Mouse (Mus musculus) small intestine, adult 2 months (tissue): ENCODE measurements around the gene Pex11b.

Experiments used
- CTCF ChIP-seq: fragments of 200-500 bp; IDR thresholded peaks from 2 replicates; pipeline ENCODE4 v1.5.1; 2012; ENCODE audit warnings: low read depth, mild to moderate bottlenecking, control low read depth, inconsistent platforms, low read length, moderate library complexity, mixed read lengths; ENCODE audit not compliant: insufficient replicate concordance, insufficient read length; ENCODE audit errors: extremely low read depth
- POLR2A ChIP-seq: fragments of 200-500 bp; IDR thresholded peaks from 2 replicates; pipeline ENCODE4 v1.6.1; 2012; ENCODE audit warnings: low read depth, mild to moderate bottlenecking, control low read depth, inconsistent platforms, low read length, moderate library complexity

- TF ChIP-seq CTCF (no peak), POLR2A (no peak)
Measured at GRCm38 (mm10) chr3:96634015-96634414, 1.2 kb upstream of the Pex11b start.
